Mouse (Mus musculus): ENCODE results near the gene H2al2a. TPM values are rescaled to one million over a fixed set of nuclear protein-coding genes. Genes with fewer than 3 reads are reported as not detected.

Gene H2al2a
- polyA plus RNA-seq, 1 experiment = not detected

- H3K36me3 ChIP-seq (replicated peaks; ENCODE audit: low read length) = no peaks in the 10 kb centered on the region
- no peak overlapping the region for H3K4me3 ChIP-seq (replicated peaks)
- TF ChIP-seq FLI1 (IDR thresholded peaks at IDR 0.05; ENCODE audit: low read length) (no peak), GATA1 (IDR thresholded peaks at IDR 0.05; ENCODE audit: borderline replicate concordance, low read length) (no peak)
- H3K9me3 ChIP-seq = peaks cover 59% of the 10 kb centered on the region
- no peaks in the 10 kb centered on the region for H3K27me3 ChIP-seq (replicated peaks)
- no peaks in the 10 kb centered on the region for H3K4me1 ChIP-seq
Measured at GRCm38 (mm10) chr2:17959501-17959900, 37.3 kb downstream of the H2al2a start.

GRCm38 (mm10) chr2:17946875-17947274, 49.9 kb downstream of the H2al2a start:
- TF ChIP-seq FLI1 (IDR thresholded peaks at IDR 0.05; ENCODE audit: low read length) (no peak), GATA1 (IDR thresholded peaks at IDR 0.05; ENCODE audit: borderline replicate concordance, low read length) (no peak)
- no peak overlapping the region for H3K4me3 ChIP-seq (replicated peaks)

More at GRCm38 (mm10) chr2:17946875-17947274, 49.9 kb downstream of the H2al2a start:
- Histone ChIP-seq H3K9me3 (no peaks in the 10 kb centered on the region), H3K36me3 (replicated peaks; ENCODE audit: low read length) (no peaks in the 10 kb centered on the region), H3K27me3 (replicated peaks) (no peaks in the 10 kb centered on the region), H3K4me1 (peaks cover 6% of the 10 kb centered on the region; the same call in 1 of the 2 replicates)

Other genes starting within 250 kb of the H2al2a start
- 0.12 and 1.7 TPM in 2 replicates for gene A930004D18Rik, start 40.8 kb upstream of the H2al2a start, polyA plus RNA-seq (2012; ENCODE audit: insufficient read depth, low replicate concordance)
- gene Skida1, start 52.1 kb upstream of the H2al2a start, polyA plus RNA-seq (2012; ENCODE audit: insufficient read depth, low replicate concordance) = 0.04 and 1.8 TPM in 2 replicates
- gene Mllt10, start 58.3 kb upstream of the H2al2a start, polyA plus RNA-seq (2012; ENCODE audit: insufficient read depth, low replicate concordance) = 5.1 and 28.3 TPM in 2 replicates